Mouse (Mus musculus) frontal cortex, postnatal 36 days (tissue): ENCODE results near the gene Adgrd1.

ENCODE experiments used
- DNase-seq, 2 experiments: peaks; one replicate each; pipeline ENCODE4 v3.0.0; 2022; ENCODE audit warnings: low spot score in 2 of 2

Gene Adgrd1

DNA sequence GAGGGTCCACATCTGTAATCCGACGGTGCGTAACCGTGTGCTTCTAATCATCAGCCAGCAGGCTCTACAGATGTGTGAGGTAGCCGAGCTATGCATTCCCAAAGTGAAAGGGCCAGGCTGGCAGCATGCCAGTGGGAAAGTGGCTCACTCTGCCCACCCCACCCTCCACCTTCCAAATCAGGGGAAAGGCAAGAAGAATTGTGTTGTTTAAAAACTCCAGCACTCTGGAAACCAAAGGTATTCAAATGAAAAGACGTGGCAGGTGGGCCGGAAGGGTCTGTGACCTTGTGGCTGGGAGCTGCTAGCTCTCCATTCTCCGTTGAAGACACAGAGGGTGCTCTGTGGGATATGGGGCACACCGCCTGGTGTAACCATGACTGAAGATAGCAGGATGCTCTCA, 100.0 kb downstream of the Adgrd1 start:
- no peak for DNase-seq

DNA sequence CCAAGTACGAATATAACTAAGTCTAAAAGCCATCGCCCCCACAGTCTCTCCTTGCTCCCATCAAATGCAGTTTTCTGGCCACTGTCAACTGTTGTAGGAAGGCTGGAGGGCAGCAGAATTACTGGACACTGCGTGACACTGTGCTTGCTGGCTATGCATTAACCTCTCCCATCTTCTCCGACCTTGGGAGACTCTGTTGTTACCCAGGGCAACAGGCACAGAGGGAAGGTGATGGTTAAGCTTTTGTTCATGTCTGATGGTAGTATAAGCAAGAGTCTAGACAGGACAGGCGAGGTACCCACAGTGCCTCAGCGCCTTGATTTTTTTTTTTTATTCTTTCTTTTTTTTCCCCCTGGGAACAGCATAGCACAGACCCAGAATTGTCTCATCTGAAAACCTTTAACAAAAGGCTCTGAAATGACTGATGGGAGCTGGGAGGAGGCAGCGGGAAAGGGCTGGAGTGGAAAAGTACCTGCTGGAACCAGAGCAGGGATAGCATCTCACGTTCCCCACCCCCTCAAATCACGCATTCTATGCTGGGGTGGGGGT, 100.5 kb downstream of the Adgrd1 start:
- DNase-seq, result no peak

GRCm38 (mm10) chr5:129200132-129200531, 103.6 kb downstream of the Adgrd1 start:
- DNase-seq, result no peak

GRCm38 (mm10) chr5:129208279-129208678, 111.7 kb downstream of the Adgrd1 start:
- no peak for DNase-seq

- DNase-seq, result no peak
These were observed 112.3 kb downstream of the Adgrd1 start for GRCm38 (mm10) chr5:129208845-129209244.

DNA sequence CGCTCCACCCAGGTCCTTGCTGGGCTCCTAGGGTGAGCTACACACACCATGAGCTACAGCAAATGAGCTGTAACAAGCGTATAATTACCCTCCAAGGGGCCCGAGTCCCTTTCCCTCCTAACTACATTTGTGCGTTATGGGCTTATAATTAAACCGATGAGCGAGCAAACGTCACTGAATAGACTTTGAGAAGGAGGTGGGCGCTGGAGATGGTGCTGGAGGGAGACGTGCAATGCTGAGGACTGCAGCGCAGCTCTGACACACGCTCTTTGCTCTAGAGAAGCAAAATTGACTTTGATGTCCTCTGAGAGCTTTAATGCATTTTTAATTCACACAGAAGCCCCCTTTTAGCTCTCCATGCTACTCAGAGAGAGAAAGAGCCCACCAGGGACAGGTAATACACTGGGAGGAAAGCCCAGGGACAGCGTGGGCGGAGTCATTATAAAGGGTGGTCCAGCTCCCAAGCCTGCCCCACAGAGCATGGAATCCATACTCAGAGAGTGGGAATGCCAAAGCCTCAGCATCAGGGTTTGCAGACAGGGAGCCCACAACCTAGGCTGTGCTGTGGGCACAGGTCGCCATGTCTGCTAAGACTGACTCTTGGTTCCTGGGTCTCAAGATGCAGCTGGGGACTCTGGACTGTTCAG, 115.0 kb downstream of the Adgrd1 start:
- no peak for DNase-seq

- DNase-seq, result no peak
These were observed 117.5 kb downstream of the Adgrd1 start for GRCm38 (mm10) chr5:129214023-129214422.

DNA sequence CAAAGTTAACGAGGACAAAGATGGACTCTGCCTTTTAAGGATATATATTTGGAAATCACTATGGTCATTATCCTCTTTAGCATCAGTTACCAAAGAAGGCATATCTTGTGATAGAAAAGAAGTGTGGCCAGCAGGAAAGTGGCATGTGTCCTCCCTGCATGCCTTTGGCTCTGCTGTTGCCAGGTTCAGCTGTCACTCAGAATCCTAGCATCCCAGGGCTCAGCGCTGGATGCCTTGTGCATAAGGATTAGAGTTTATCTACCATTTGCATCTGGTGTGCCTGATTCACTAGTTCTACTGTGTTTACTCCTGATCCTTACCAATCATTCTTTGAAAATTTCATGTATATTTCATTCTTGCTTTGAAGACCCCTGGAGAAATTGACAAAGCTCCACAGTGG, 119.5 kb downstream of the Adgrd1 start:
- no peak for DNase-seq

- DNase-seq, result no peak
These were observed 121.1 kb downstream of the Adgrd1 start for GRCm38 (mm10) chr5:129217481-129218221.

DNA sequence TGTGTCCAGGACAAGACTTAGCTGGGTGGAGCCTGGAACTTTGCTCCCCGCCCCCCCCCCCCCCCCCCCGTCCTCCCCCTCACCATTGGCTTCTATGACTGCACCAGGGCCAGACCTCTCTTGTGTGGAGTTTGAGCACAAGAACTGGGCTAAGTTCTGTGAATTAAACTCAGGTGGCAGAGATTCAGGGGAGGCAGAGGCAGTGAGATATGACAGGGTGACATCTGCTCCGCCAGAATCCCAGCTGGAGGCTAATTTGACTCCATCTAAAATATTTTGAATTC, 121.6 kb downstream of the Adgrd1 start:
- no peak for DNase-seq

- DNase-seq, result no peak
These were observed 122.0 kb downstream of the Adgrd1 start for GRCm38 (mm10) chr5:129218537-129218981.

DNA sequence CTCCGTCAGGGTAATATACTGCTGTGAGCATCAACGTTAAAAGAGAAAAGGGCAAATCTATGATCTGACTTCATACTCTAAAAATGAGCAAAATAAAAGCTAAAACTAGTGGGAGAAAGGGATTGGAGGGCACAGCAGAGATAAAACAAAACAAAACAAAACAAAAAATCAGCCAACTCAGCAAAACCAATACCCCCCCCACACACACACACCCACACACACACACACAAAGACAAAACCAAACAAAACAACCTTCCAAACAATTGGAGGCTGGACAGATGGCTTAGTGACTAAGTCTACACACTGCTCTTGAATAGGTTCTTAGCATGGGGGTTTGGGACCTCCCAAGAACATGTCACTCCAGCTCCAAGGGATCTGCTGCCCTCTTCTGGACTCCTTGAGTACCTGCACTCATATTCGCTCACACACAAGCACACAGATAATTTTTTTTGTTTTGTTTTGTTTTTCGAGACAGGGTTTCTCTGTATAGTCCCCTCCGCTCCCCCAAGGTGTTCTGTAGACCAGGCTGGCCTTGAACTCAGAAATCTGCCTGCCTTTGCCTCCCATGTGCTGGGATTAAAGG, 122.7 kb downstream of the Adgrd1 start:
- no peak for DNase-seq

DNA sequence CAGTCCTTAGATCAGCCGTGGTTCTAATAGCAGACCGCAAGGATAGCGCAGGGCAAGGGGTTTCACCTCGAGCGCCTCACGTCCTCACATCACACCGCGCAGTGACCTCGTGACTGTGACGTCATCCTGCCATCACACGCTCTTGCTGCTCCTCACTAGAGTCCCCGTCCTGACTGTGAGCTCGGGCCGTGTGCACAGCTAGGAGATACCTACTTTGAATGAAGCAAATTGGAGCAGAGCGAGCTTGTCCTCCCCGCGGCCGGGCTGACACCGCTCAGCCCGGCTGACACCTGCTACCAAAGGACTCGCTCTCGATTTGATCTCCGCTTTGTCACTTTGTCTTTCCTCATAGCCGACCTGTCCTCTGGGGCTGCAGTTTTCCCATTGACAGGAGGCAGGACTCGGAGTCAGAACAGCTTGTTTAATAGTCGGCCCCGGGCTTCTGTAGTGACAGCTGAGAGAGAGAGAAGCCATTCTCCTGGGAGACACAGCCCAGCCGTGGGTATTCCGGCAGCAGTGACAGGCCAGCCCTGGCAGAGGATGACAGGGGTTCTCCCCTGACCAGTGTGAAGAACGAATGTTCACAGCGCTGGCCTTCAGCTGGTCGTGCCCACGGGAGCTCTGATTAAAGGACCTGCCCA, 129.4 kb downstream of the Adgrd1 start:
- DNase-seq, result no peak

DNA sequence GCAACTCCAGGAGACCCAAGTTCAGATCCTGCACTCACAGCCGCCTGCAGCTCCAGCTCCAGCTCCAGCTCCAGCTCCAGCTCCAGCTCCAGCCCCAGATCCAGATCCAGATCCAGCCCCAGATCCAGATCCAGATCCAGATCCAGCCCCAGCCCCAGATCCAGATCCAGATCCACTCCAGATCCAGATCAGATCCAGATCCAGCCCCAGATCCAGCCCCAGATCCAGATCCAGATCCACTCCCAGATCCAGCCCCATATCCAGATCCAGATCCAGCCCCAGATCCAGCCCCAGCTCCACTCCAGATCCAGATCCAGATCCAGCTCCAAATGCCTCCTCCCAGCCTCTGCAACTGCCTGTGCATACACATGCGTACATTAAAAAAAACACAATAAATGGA, 131.6 kb downstream of the Adgrd1 start:
- DNase-seq, result no peak

DNA sequence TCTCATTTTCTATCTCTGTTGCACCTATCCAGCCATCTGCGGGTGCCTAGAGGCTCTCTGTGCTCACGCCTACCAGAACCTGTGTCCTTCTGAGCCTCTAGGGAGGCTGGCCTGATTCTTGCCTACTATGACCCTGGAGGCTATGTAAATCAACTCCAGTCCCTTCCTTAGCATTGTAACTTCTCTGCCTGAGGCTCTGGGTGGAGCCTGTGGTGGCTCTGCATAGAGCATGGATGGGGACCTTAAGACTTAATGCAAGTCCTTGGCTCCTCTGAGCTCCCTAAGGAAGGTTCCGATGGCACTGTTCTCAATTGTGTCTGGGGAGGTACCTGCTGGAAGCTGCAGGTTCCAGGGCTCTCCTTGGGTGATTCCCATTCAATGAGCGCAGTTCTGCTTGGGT, 136.8 kb downstream of the Adgrd1 start:
- no peak for DNase-seq

DNA sequence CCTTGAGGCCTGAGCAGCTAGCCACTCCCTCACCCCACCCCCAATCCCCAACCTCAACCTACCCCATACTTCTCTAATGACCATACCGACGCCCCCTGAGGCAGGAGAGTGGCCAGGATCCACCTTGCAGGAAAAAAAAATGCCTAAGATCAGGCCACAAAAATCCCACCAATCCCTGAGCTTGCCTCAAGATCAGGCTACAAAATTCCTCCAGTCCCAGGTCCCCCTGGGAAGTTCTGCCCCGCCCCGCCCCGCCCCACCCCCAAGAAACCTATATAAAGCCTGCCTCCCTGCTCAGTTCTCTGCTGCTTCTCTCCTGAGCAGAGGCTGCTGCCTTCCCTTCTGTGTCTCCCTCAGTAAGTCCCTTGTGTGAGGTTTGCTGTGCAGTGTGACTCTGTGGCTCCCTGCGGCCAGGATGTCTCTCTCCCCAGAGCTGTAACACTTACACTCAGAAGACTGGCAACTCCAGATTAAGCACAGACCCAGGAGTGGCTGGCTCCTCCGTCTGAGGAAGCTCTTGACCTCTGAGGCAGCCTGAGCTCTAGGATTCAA, 137.4 kb downstream of the Adgrd1 start:
- no peak for DNase-seq

GRCm38 (mm10) chr5:129236366-129236765, 139.8 kb downstream of the Adgrd1 start:
- DNase-seq, result no peak

GRCm38 (mm10) chr5:129241865-129242264, 145.3 kb downstream of the Adgrd1 start:
- DNase-seq, result no peak

DNA sequence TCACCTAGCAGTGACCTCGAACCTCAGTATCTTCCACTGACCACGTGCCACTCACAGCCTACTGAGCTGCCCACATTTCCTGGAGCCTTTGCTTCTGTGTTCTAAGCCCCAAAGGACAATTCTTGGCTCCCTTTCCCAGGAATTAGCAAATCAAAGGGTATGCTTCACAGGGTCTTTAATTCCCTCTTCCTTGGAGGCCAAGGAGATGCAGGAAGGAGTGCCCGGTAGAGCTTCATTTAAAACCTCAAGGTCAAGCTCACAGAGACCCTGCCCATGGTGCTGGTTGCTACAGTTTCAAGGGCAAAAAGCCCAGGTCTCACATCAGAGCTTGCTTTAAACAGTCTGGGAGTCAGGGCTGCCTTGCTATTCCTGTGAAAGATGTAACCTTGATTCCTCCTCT, 145.7 kb downstream of the Adgrd1 start:
- no peak for DNase-seq

- no peak for DNase-seq
These were observed 146.6 kb downstream of the Adgrd1 start for GRCm38 (mm10) chr5:129243120-129243519.

GRCm38 (mm10) chr5:129244392-129244791, 147.8 kb downstream of the Adgrd1 start:
- DNase-seq, result no peak

DNA sequence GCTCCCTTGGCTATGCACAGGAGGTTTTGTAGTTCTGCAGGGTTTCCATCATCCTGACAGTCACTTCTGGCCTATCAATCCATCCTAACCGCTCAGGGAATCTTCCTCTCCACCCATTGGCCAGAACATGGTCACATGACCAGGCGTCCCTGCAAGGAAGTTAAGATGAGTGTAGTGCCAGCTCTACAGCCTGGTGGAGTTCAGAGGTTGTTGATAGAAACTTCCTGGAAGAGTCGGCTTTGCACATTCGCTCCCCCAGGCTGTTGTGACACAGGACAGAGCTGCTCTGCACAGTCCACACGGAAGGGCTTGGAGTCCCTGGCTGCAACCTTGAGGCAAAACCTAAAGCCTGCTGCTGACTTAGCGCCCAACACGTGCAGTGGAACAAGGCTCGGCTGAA, 152.5 kb downstream of the Adgrd1 start:
- DNase-seq, result no peak
